Mouse (Mus musculus) embryonic facial prominence, embryonic 14.5 days (tissue): ENCODE data around the gene H2-Q2. TPM values are rescaled to one million over a fixed set of nuclear protein-coding genes. Genes with fewer than 3 reads are reported as not detected.
"Not testable (repeated sequence)": the region's sequence is repeated elsewhere in the genome, so short reads cannot be mapped to it uniquely, and the experiment has no call there.

Experiments used
- ATAC-seq: fragments of 200-750 bp; cut with Nextera tagmentation; 2 replicates; pipeline ENCODE4 v1.8.0; 2017; ENCODE audit warnings: low read depth, moderate number of reproducible peaks, moderate TSS enrichment
- DNase-seq: peaks from one replicate; pipeline ENCODE4 v3.0.0-alpha.2; 2015; ENCODE audit warnings: low spot score
- H3K27ac ChIP-seq: fragments of 300-500 bp; sonication (generic); replicated peaks from 2 replicates; pipeline ENCODE4 v1.5.1; 2014; ENCODE audit warnings: low read depth, mild to moderate bottlenecking, low read length, moderate library complexity
- H3K27me3 ChIP-seq: fragments of 300-500 bp; sonication (generic); replicated peaks from 2 replicates; pipeline ENCODE4 v1.6.1; 2014; ENCODE audit warnings: low read length; ENCODE audit not compliant: control insufficient read depth, insufficient read depth
- H3K36me3 ChIP-seq: fragments of 300-500 bp; sonication (generic); 2 replicates; pipeline ENCODE4 v1.6.1; 2014; ENCODE audit warnings: low read length, mixed read lengths; ENCODE audit not compliant: control insufficient read depth, insufficient read depth
- H3K4me1 ChIP-seq: fragments of 300-500 bp; sonication (generic); 2 replicates; pipeline ENCODE4 v1.6.1; 2014; ENCODE audit warnings: antibody characterized with exemption, low read length; ENCODE audit not compliant: control insufficient read depth, insufficient read depth
- H3K4me2 ChIP-seq: fragments of 300-500 bp; sonication (generic); 2 replicates; pipeline ENCODE4 v1.6.1; 2014; ENCODE audit warnings: low read depth, mild to moderate bottlenecking, low read length, moderate library complexity, mixed read lengths
- H3K4me3 ChIP-seq: fragments of 300-500 bp; sonication (generic); 2 replicates; pipeline ENCODE4 v1.5.1; 2014; ENCODE audit warnings: low read depth, mild to moderate bottlenecking, low read length
- H3K9ac ChIP-seq: fragments of 300-500 bp; sonication (generic); 2 replicates; pipeline ENCODE4 v1.6.1; 2014; ENCODE audit warnings: low read depth, mild to moderate bottlenecking, low read length, moderate library complexity, mixed read lengths
- H3K9me3 ChIP-seq: fragments of 300-500 bp; sonication (generic); 2 replicates; pipeline ENCODE4 v1.6.1; 2016; ENCODE audit warnings: low read length; ENCODE audit not compliant: control insufficient read depth
- WGBS: fragments of 180-500 bp; shearing (Covaris S2); extraction: QIAGEN DNeasy Blood & Tissue Kit; methylation state at CpG from one replicate; pipeline ENCODE4 v1.1.7; 2014; 5-methylcytosine and 5-hydroxymethylcytosine counted together
- polyA plus RNA-seq: library from polyadenylated mRNA; unstranded; fragments of >200 nt; fragmentation: Nextera tagmentation; extraction: Ambion mirVana; gene quantifications from 2 replicates; pipeline ENCODE4 v1.2.1, GENCODE M21; 2014

Gene H2-Q2
- polyA plus RNA-seq, 1 experiment from 2014 or later = 0.22 TPM

DNA sequence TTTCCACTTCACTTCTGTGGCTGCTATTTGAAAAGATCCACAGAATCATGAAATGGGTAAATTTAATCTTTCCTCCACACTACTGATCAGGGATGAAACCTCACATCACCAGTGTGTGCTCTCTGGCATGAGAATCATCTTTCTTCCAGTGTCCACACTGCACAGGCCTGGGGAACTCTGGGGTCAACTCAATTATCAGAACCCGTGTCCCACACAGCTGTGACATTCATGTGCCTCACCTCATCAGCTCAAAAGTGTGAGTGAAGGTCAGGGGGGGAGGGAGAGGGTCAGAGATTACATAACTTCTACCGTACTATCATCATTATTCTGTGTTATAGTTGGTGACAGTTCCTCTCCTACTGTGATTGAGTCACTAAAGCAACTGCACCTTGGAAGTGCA, 50.6 kb downstream of the H2-Q2 start:
- not testable (repeated sequence) for H3K27me3 ChIP-seq, H3K36me3 ChIP-seq, H3K9me3 ChIP-seq, H3K4me1 ChIP-seq, H3K4me2 ChIP-seq, H3K4me3 ChIP-seq, H3K9ac ChIP-seq, H3K27ac ChIP-seq, DNase-seq, ATAC-seq
- 49% methylated on average over 2 of the region's 2 CpGs for WGBS

DNA sequence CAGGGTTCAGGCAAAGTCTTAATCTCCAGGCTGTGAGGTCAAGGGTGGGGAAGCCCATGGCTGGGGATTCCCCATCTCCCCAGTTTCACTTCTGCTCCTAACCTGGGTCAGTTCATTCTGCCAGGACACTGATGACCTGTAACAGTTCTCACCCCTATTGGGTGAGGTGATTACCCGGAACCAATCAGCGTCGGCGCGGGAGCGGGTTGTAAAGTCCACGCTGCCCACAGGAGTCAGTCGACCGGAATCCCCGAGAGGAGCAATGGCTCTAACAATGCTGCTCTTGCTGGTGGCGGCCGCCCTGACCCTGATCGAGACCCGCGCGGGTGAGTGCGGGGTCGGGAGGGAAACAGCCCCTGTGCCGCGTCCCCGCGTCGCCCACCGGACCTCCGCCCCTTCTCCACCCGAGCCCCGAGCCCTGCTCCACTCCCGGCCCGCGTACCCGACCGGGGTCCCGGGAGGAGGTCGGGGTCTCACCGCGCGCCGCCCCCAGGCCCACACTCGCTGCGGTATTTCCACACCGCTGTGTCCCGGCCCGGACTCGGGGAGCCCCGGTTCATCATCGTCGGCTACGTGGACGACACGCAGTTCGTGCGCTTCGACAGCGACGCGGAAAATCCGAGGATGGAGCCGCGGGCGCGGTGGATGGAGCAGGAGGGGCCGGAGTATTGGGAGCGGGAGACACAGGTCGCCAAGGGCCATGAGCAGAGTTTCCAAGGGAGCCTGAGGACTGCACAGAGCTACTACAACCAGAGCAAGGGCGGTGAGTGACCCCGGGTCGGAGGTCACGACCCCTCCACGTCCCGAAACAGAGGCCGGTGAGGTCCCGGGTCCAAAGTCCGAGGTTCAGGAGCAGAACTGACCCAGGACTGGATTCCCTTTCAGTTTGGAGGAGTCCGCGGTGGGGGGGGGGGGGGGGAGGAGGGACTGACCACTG, 52.1 kb downstream of the H2-Q2 start:
- WGBS = 2% methylated on average over 36 of the region's 75 CpGs
- H3K4me3 ChIP-seq = peak overlapping the region; percentile 20
- peak; percentile 60; the same call in 1 of the 2 replicates for ATAC-seq
- not testable (repeated sequence) for DNase-seq, H3K27ac ChIP-seq, H3K27me3 ChIP-seq, H3K9ac ChIP-seq, H3K36me3 ChIP-seq, H3K9me3 ChIP-seq, H3K4me1 ChIP-seq
- peak overlapping the region; percentile 43 for H3K4me2 ChIP-seq

Other genes starting within 250 kb of the H2-Q2 start
- not detected in 2 replicates for gene Ly6g5c, start 234.0 kb upstream of the H2-Q2 start, polyA plus RNA-seq
- 0.41 and 0.70 TPM in 2 replicates for gene Ly6g5b, start 226.8 kb upstream of the H2-Q2 start, polyA plus RNA-seq
- 13.0 and 13.4 TPM in 2 replicates for gene Gpank1, start 220.8 kb upstream of the H2-Q2 start, polyA plus RNA-seq
- gene Csnk2b, start 220.2 kb upstream of the H2-Q2 start, polyA plus RNA-seq = 277 and 279 TPM in 2 replicates
- gene D17H6S53E, start 215.9 kb upstream of the H2-Q2 start, polyA plus RNA-seq = 5.6 and 6.0 TPM in 2 replicates
- 0.28 TPM in 1 of 2 replicates, not detected in the other for gene Apom, start 210.2 kb upstream of the H2-Q2 start, polyA plus RNA-seq
- gene Bag6, start 207.1 kb upstream of the H2-Q2 start, polyA plus RNA-seq = 72.2 and 77.3 TPM in 2 replicates
- gene Prrc2a, start 177.3 kb upstream of the H2-Q2 start, polyA plus RNA-seq = 151 and 172 TPM in 2 replicates
- gene Aif1, start 166.2 kb upstream of the H2-Q2 start, polyA plus RNA-seq = 16.5 and 17.7 TPM in 2 replicates
- gene Lst1, start 153.8 kb upstream of the H2-Q2 start, polyA plus RNA-seq = 22.2 and 26.9 TPM in 2 replicates
- 2.0 and 3.3 TPM in 2 replicates for gene Ltb, start 147.8 kb upstream of the H2-Q2 start, polyA plus RNA-seq
- 0.62 and 0.74 TPM in 2 replicates for gene Tnf, start 140.2 kb upstream of the H2-Q2 start, polyA plus RNA-seq
- 0.34 and 0.40 TPM in 2 replicates for gene Lta, start 136.9 kb upstream of the H2-Q2 start, polyA plus RNA-seq
- 0.47 TPM in 1 of 2 replicates, not detected in the other for gene Gm16181, start 121.4 kb upstream of the H2-Q2 start, polyA plus RNA-seq
- gene Atp6v1g2, start 108.6 kb upstream of the H2-Q2 start, polyA plus RNA-seq = 5.1 and 5.2 TPM in 2 replicates
- gene Nfkbil1, start 106.5 kb upstream of the H2-Q2 start, polyA plus RNA-seq = 3.3 and 4.8 TPM in 2 replicates
- gene Ddx39b, start 100.5 kb upstream of the H2-Q2 start, polyA plus RNA-seq = 347 and 431 TPM in 2 replicates
- gene H2-D1, start 79.5 kb upstream of the H2-Q2 start, polyA plus RNA-seq = 46.9 and 51.7 TPM in 2 replicates
- 0.25 TPM in 1 of 2 replicates, not detected in the other for gene H2-Q1, start 21.8 kb upstream of the H2-Q2 start, polyA plus RNA-seq
- gene H2-Q4, start 37.4 kb downstream of the H2-Q2 start, polyA plus RNA-seq = 1.3 and 2.0 TPM in 2 replicates
- 0.14 and 0.29 TPM in 2 replicates for gene H2-Q6, start 82.6 kb downstream of the H2-Q2 start, polyA plus RNA-seq
- gene H2-Q7, start 96.9 kb downstream of the H2-Q2 start, polyA plus RNA-seq = 2.1 and 2.4 TPM in 2 replicates
- 0.35 TPM in 1 of 2 replicates, not detected in the other for gene H2-Q10, start 127.8 kb downstream of the H2-Q2 start, polyA plus RNA-seq
- gene Pou5f1, start 163.8 kb downstream of the H2-Q2 start, polyA plus RNA-seq = not detected in 2 replicates
- 82.9 and 83.2 TPM in 2 replicates for gene Tcf19, start 174.6 kb downstream of the H2-Q2 start, polyA plus RNA-seq
- 10.5 and 12.2 TPM in 2 replicates for gene Cchcr1, start 174.9 kb downstream of the H2-Q2 start, polyA plus RNA-seq
- 0.59 and 1.9 TPM in 2 replicates for gene Psors1c2, start 191.0 kb downstream of the H2-Q2 start, polyA plus RNA-seq
- 0.97 and 1.3 TPM in 2 replicates for gene Cdsn, start 209.9 kb downstream of the H2-Q2 start, polyA plus RNA-seq
- gene 2300002M23Rik, start 225.2 kb downstream of the H2-Q2 start, polyA plus RNA-seq = 0.47 and 1.3 TPM in 2 replicates